Mouse (Mus musculus): ENCODE data around the gene Rora.
A peak's percentile ranks its signal among the peaks of the same experiment; 100 is the strongest.

Gene Rora

DNA sequence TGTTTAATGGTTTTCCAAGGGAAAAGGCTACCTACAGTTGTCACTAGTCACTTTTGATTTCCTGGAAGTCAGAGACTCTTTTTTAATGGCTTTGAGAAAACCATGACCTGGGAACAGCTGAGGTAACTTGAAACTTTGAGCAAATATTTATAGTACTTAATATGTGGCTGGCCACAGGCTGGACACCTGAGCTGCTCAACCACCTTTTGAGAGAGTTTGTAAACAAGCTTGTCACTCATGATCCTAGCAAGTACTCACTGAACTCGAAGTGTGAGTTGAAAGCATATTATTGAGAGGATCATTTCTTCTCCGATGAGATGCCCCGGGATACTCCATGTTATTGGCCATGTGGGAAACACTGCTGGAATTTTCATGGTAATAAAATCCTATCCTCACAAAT is 353.1 kb downstream of the Rora start:
- no peak for DNase-seq (ENCODE audit: low spot score in 2 of 2)

GRCm38 (mm10) chr9:69008706-69009105 is 355.1 kb downstream of the Rora start:
- DNase-seq (ENCODE audit: low spot score in 2 of 2): no peak

DNA sequence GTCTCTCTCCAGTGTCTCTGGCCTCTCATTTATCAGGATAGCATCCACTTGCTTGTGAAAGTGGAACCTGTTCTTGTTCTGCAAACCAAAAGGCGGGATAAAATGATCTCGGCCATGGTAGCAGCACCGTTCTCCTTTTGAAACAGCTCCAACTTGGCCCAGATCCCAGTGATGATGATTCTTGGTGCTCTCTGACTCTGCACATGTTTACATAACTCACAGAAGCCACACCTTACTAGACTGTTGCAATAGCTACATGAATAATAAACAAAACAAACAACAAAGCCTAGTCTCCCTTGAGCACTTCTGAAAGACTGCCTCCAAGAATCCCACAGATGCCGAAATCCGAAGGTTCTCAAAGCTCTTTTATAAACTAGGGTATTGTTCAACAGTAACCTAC is 357.3 kb downstream of the Rora start:
- DNase-seq (ENCODE audit: low spot score in 2 of 2): no peak

DNA sequence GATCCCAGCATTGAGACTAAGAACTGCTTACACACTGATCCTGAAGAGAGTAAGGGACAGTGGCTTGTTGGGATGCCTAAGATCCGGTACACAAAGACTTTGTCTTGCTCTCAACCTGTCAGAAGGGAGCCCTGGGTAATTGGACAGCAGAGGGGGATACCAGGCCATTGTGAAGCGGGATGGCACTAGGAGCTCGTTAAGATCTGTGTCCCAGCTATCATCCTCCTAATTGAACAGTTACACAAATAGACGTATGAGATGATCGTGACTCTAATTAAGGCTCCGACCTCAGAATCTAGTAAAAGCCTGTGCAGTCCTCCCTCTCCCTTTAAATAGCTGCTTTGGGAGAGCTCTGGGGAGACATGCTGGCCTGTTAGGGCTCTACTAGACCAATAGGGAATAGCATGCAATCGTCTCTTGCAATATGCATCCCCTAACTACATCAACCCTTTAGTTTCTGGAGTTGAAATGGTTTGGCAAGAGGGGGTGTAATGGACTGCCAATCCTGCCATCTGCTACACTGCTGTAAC is 359.7 kb downstream of the Rora start:
- DNase-seq (ENCODE audit: low spot score in 2 of 2): no peak

DNA sequence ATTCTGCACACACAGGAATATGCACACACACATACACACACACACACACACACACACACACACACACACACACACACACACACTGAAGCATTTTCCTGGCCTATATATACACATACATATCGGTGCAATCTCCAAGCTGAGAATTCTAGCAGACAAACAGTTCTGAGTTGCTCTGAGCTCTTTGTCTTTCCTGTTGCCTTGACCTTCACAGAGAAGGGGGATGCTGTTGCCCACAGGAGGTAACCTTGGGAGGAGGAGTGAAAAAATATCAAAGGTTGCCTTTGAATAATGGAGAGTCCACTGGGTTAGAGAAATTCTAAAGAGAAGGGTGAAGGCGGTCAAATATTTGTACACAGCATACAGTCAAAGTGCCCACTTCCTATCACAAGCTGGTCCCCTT is 360.6 kb downstream of the Rora start:
- no peak for DNase-seq (ENCODE audit: low spot score in 2 of 2)

DNA sequence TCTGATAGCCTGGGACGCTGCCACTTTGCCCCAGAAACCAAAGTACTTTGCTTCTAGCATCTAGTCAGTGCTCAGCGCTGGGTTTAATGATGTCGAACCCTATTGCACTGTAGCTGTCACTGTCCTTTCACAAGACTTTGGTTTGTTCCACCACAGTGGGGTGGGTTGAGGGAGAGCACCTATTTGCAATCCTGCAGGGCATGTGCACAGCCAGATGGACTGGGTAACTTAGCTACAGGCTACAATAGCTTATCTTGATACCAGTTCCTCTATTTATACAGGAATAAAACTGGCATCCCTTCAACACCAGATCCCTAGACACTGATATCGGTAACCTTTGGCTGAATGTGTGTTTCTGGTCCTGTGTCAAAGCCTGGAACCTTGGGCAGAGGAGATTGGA is 366.8 kb downstream of the Rora start:
- DNase-seq (ENCODE audit: low spot score in 2 of 2): no peak

DNA sequence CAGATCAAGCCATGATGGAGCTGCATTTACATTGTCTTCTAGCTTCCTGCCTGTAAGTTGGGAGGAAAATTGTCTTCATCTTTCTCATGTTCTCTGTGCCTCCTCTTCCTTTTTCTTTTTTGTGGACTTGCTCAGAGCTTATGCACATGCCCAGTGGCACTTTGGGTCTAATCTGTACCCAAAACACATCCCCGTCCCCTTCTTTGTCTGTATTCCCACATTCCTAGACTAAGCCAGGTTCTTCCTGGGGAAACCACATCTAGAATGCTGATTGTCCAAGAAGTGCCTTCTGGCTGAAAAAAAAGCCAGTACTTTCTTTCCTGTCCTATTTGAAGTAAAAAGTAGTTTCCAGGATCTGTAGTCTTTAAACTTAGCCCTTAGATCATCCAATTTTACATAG is 367.9 kb downstream of the Rora start:
- no peak for DNase-seq (ENCODE audit: low spot score in 2 of 2)

GRCm38 (mm10) chr9:69023314-69023713 is 369.7 kb downstream of the Rora start:
- DNase-seq (ENCODE audit: low spot score in 2 of 2): no peak

GRCm38 (mm10) chr9:69028177-69028576 is 374.6 kb downstream of the Rora start:
- no peak for DNase-seq (ENCODE audit: low spot score in 2 of 2)

DNA sequence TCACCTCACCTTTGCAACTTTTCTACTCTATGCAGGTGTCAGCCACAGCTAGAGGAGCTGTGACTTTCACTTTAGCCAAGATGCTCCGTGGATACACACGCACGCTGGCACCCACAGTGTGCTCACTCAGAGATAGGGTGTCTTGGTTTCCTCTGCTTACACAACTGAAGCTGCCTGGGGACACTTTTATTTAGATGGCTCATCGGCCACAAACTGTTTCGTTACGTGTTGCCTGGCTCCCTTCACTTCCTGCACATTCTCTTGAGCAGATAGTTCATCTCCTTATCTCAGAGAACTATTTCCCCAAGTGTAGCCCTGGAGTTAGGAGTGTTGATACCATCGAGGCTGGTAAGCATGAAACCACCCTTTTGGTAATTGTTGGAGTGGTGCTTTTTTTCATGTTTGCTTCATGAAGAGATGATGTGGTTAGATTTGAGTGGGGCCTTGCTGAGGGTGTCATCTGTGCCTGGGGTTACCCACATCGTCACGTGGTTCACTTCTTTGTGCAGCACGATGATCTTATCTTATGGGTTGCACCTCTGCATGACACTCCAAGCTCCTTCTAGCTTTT is 380.8 kb downstream of the Rora start:
- no peak for DNase-seq (ENCODE audit: low spot score in 2 of 2)

GRCm38 (mm10) chr9:69035456-69035855 is 381.9 kb downstream of the Rora start:
- DNase-seq (ENCODE audit: low spot score in 2 of 2): no peak

- DNase-seq (ENCODE audit: low spot score in 2 of 2): no peak
These were observed 382.7 kb downstream of the Rora start for GRCm38 (mm10) chr9:69036296-69036695.

GRCm38 (mm10) chr9:69043920-69044613 is 390.5 kb downstream of the Rora start:
- DNase-seq (ENCODE audit: low spot score in 2 of 2): no peak

DNA sequence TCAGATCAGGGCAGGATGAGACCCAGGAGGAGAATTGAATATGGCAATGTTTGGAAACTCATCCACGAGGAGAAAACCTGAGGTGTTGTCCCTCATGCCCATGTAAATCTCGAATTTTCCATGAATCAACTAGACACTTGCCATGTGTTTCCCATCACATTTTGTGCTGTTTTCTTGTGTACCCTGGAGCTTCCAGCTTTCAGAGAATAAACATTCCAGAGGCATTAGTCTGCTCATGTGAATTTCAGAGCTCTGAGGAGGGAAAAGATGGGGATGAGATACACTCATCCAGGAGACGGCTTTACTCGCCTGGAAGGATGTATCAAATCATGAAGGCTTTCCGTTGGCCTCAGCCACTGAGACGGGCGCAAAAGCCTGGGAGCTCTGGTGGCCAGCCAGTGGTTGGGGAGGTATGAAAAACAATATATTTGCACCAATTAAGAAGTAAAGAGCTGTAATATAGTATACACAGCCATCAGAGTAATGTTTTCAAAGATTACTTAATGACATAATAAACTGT is 391.1 kb downstream of the Rora start:
- no peak for DNase-seq (ENCODE audit: low spot score in 2 of 2)

DNA sequence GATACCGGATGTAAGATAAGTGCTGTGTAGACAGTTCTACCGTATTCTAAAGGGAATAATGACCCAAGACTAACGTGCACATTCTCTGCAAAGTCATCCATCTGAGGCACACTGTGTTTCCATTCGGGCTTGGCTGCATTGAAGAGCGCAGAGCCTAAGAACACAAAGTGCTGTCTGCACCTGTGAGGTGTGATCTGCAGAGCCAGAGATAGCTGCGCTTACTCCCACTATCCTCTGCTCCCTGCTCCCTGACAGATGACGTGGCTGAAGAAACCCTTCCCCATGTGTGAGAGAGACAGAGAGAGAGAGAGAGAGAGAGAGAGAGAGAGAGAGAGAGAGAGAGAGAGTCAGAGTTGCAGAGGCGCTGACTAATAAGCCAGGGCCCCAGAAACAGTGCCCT is 392.3 kb downstream of the Rora start:
- DNase-seq (ENCODE audit: low spot score in 2 of 2): no peak

DNA sequence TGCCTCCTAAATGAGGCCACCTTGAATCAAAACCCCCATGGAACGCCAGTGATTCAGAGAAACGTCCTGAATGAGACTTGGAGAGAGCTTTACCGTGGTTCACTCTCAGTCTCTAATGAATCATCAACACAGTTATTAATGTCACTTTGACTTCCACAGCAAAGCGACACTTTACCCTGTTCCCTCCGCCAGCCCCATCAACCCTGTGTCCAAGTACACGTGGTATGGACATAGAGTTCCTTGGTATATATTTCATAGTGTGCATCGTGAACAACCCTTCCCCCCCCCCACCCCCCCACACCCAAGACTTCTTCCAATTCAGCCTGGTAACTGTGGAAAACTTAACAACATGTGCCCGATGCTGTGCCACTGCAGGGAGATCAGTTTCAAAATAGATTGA is 397.3 kb downstream of the Rora start:
- DNase-seq (ENCODE audit: low spot score in 2 of 2): no peak

- DNase-seq (ENCODE audit: low spot score in 2 of 2): no peak
These were observed 398.3 kb downstream of the Rora start for GRCm38 (mm10) chr9:69051890-69052289.

GRCm38 (mm10) chr9:69055302-69055701 is 401.7 kb downstream of the Rora start:
- no peak for DNase-seq (ENCODE audit: low spot score in 2 of 2)

DNA sequence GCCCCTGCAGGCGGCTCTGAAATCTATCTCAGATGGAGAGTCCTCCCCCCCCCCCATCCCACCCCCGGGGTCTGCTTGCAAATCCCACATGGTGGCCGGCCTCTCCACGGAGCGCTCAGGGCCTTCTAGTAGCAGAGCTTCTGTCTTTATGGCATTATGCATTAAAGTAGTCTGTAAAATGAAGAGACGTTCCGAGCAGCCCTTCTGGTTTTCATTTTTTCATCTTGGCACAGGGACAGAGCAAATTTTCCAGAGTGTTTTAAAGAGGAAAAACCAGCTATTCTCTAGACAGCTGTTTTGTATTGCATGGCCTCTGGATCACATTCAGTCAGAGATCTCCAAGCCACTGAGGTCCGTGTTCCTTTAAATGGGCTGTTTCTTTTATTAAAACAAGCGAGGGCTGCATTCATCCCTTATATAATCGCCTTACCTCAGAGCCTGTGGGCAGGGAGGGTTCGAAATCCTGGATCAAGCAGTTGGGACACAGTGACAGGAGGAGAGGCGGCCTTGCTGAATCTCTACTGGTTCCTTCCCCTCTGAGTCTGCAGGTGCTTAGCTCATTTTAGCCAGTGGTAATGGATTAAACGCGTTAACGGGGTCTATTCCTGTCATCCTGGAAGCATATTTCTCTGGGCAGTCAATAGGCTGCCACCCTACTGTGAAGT is 417.7 kb downstream of the Rora start:
- DNase-seq (ENCODE audit: low spot score in 2 of 2): peak in 1 of 2 experiments; percentile 11

GRCm38 (mm10) chr9:69073271-69073670 is 419.7 kb downstream of the Rora start:
- DNase-seq (ENCODE audit: low spot score in 2 of 2): no peak

DNA sequence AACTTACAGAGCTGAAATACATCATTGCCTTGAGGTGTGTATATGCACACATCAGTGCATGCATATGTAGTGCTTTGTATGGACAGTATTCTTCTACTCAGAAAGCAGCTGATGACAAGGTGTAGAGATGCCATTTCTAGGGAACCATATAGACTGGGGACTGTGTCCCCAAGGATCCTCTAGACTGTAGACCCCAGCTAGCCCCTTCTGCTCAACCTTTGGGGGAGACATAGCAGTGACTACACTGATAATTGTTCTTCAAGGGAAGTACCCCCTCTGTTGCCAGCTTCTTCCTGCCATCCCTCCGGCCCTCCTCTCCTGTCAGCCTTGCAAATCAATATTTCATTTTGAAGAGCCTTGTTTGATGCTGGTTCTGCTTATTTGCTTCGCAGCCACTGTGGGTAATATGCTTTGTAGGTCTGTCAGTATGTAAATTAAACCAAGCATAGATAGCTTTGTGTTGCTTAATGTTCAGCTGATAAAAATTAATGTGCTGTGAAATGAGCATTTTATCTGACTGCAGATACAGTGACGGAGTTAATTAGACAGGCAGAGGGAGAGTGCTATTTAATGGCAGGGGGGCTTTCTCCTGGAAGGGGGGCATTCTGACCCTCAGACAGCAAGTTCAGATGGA is 430.6 kb downstream of the Rora start:
- no peak for DNase-seq (ENCODE audit: low spot score in 2 of 2)

Measured in left cerebral cortex, adult 9 months (tissue).